Mouse (Mus musculus) lung, postnatal 0 days (tissue): ENCODE data around the gene Olfr166. TPM values are rescaled to one million over a fixed set of nuclear protein-coding genes. Genes with fewer than 3 reads are reported as not detected.
"Not testable (repeated sequence)": the region's sequence is repeated elsewhere in the genome, so short reads cannot be mapped to it uniquely, and the experiment has no call there.

ENCODE experiments used
- ATAC-seq: fragments of 200-750 bp; cut with Nextera tagmentation; 2 replicates; pipeline ENCODE4 v1.8.0; 2017; ENCODE audit warnings: moderate library complexity
- DNase-seq: peaks from one replicate; pipeline ENCODE4 v3.0.0-alpha.2; 2016; ENCODE audit warnings: low spot score
- H3K27ac ChIP-seq: fragments of 300-500 bp; sonication (generic); 2 replicates; pipeline ENCODE4 v1.5.1; 2014; ENCODE audit warnings: antibody characterized with exemption, mild to moderate bottlenecking, low read length, mixed read lengths
- H3K27me3 ChIP-seq: fragments of 300-500 bp; sonication (generic); replicated peaks from 2 replicates; pipeline ENCODE4 v1.6.1; 2014; ENCODE audit warnings: low read length, mixed read lengths; ENCODE audit not compliant: insufficient read depth
- H3K36me3 ChIP-seq: fragments of 300-500 bp; sonication (generic); 2 replicates; pipeline ENCODE4 v1.6.1; 2014; ENCODE audit warnings: low read length, mixed read lengths; ENCODE audit not compliant: insufficient read depth
- H3K4me1 ChIP-seq: fragments of 300-500 bp; sonication (generic); 2 replicates; pipeline ENCODE4 v1.6.1; 2014; ENCODE audit warnings: antibody characterized with exemption, low read depth, low read length, mixed read lengths; ENCODE audit not compliant: insufficient read depth
- H3K4me2 ChIP-seq: fragments of 300-500 bp; sonication (generic); replicated peaks from 2 replicates; pipeline ENCODE4 v1.6.1; 2014; ENCODE audit warnings: low read depth, mild to moderate bottlenecking, low read length, moderate library complexity, mixed read lengths
- H3K4me3 ChIP-seq: fragments of 300-500 bp; sonication (generic); 2 replicates; pipeline ENCODE4 v1.5.1; 2014; ENCODE audit warnings: low read depth, low read length
- H3K9ac ChIP-seq: fragments of 300-500 bp; sonication (generic); replicated peaks from 2 replicates; pipeline ENCODE4 v1.6.1; 2014; ENCODE audit warnings: low read depth, mild to moderate bottlenecking
- H3K9me3 ChIP-seq: fragments of 300-500 bp; sonication (generic); 2 replicates; pipeline ENCODE4 v1.6.1; 2016; ENCODE audit warnings: low read length, mixed read lengths
- CTCF ChIP-seq: IDR thresholded peaks from 2 replicates; pipeline ENCODE4 v1.5.1; 2016; ENCODE audit warnings: antibody characterized with exemption, mild to moderate bottlenecking
- EP300 ChIP-seq: IDR thresholded peaks from 2 replicates; pipeline ENCODE4 v1.6.1; 2016; ENCODE audit warnings: antibody characterized with exemption, mild to moderate bottlenecking, control low read depth
- WGBS: fragments of 180-500 bp; shearing (Covaris S2); extraction: QIAGEN DNeasy Blood & Tissue Kit; methylation state at CpG from one replicate; pipeline ENCODE4 v1.1.7; 2014; 5-methylcytosine and 5-hydroxymethylcytosine counted together
- polyA plus RNA-seq: library from polyadenylated mRNA; unstranded; fragments of >200 nt; fragmentation: Nextera tagmentation; extraction: Ambion mirVana; gene quantifications from 2 replicates; pipeline ENCODE4 v1.2.1, GENCODE M21; 2015

The Olfr166 gene
- not detected in 2 replicates for polyA plus RNA-seq

DNA sequence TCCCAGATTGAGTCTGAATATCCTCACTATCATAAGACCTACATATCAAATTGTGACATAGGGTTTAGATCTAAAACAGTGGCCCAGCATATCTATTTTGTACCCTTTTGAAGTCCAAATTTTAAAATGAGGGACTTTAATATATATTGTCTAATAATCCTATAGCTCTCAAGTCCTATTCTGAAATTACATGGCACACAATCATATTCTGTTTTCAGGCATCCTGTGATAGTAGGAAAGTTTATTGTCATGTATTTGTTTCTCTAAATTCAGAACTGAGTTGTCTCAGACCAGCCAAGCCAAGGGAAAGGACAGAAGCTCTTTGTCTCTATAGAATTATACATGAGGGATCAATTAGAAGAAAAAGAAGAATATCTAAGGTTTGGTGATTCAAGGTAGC is at the start of gene Olfr166:
Olfr166 (plus strand) TSS at position 301 of the 400 bp plus-strand sequence.
- Histone ChIP-seq H3K4me1 (no peaks in the 10 kb centered on the region), H3K4me2 (no peak within 1 kb of the TSS), H3K9me3 (no peaks in the 10 kb centered on the region), H3K9ac (no peak within 1 kb of the TSS), H3K27me3 (no peaks in the 10 kb centered on the region), H3K36me3 (no peaks in the 10 kb centered on the region), H3K4me3 (no peak within 1 kb of the TSS), H3K27ac (no peak within 1 kb of the TSS)
- no peak for ATAC-seq
- no peak for DNase-seq
- no peak for TF ChIP-seq CTCF
- no peak for TF ChIP-seq EP300

DNA sequence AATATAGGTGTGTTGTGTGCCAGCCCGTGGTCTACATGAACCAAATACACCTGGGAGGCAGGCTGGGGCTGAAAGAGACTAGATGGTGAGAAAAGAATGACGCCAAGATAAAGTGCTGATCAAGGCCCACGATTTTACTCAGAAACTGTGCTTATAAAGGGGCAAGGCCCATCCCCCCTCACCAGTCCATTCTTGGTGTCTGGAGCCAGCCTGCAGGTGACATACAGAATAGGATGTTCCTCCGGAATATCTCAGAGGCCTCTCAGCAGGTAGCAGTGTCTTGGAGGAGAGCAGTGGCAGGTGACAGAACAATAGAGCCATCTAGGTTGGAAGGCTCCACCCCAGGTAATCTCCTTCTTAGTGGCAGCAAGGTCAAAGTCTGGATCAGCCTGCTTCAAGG is 24.8 kb upstream of the Olfr166 start:
- H3K9me3 ChIP-seq, H3K36me3 ChIP-seq, H3K27me3 ChIP-seq, H3K4me3 ChIP-seq, H3K9ac ChIP-seq, H3K4me2 ChIP-seq, H3K27ac ChIP-seq, H3K4me1 ChIP-seq, DNase-seq, ATAC-seq: not testable (repeated sequence)
- 66% methylated on average over 4 of the region's 4 CpGs for WGBS

DNA sequence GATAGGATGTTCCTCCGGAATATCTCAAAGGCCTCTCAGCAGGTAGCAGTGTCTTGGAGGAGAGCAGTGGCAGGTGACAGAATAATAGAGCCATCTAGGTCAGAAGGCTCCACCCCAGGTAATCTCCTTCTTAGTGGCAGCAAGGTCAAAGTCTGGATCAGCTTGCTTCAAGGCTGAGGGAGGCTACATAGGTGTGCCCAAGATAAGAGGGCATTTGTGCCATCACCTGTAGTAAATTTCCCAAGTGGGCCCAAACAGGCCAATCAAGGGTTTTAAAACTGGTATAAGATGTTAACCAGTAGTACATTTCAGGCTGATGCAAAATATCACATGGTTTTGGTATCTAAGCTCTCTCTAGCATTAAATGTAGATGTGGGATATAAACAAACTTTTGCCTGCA is 19.1 kb upstream of the Olfr166 start:
- Histone ChIP-seq H3K9ac (no peak overlapping the region), H3K27ac (no peak overlapping the region), H3K9me3 (no peaks in the 10 kb centered on the region), H3K4me1 (no peaks in the 10 kb centered on the region), H3K4me3 (no peak overlapping the region), H3K4me2 (no peak overlapping the region), H3K36me3 (no peaks in the 10 kb centered on the region), H3K27me3 (no peaks in the 10 kb centered on the region)
- WGBS = 95% methylated on average over 1 of the region's 1 CpGs
- ATAC-seq (no peak), DNase-seq (no peak)
- TF ChIP-seq CTCF (no peak), EP300 (no peak)

DNA sequence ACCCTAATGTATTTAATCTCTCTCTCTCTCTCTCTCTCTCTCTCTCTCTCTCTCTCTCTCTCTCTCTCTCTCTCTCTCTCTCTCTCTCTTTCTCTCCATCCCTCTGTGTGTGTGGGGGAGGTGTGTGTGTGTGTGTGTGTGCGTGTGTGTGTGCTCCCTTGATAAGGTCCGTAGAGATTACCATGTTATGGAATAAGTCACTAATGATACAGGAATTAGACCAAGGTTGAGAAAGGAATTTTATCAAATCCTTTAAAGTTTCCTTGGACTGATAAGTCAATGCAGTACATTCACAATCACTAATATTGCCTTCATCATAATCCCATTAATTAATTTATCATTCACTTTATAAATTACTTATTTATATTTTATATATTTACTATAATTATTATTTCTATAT is 38.7 kb downstream of the Olfr166 start, which contains the start of gene Olfr167:
Olfr167 (minus strand) TSS at position 101 of the 400 bp plus-strand sequence.
- no peaks in the 10 kb centered on the region for H3K27me3 ChIP-seq
- no peak for TF ChIP-seq EP300
- no peak for TF ChIP-seq CTCF
- no peaks in the 10 kb centered on the region for H3K4me1 ChIP-seq
- H3K4me3 ChIP-seq = no peak within 1 kb of the TSS
- H3K4me2 ChIP-seq = no peak within 1 kb of the TSS
- no peak within 1 kb of the TSS for H3K27ac ChIP-seq
- DNase-seq (no peak), ATAC-seq (no peak)
- H3K36me3 ChIP-seq = no peaks in the 10 kb centered on the region
- H3K9ac ChIP-seq = no peak within 1 kb of the TSS
- no peaks in the 10 kb centered on the region for H3K9me3 ChIP-seq
- WGBS = 66% methylated on average over 2 of the region's 2 CpGs

DNA sequence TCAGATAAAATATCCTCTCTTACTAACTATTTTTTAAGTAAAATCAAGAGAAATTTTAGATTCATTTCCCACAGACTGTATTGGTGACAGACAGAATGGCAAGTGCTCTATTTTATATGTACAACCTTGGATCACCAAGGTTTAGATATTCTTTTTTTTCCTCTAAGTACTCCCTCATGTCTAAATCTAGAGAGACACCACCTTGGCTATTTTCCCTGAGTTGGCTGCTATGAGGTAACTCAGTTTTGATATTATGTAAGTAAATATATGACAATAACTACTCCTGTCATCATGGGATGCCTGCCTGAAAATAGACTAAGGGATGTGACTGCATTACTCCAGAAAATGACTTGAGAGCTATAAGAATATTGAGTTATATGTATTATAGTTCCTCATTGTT is 52.0 kb downstream of the Olfr166 start, which contains the start of gene Olfr168:
Olfr168 (minus strand) TSS at position 101 of the 400 bp plus-strand sequence.
- Histone ChIP-seq H3K27me3 (no peaks in the 10 kb centered on the region), H3K4me2 (no peak within 1 kb of the TSS), H3K27ac (no peak within 1 kb of the TSS), H3K36me3 (no peaks in the 10 kb centered on the region), H3K4me1 (no peaks in the 10 kb centered on the region), H3K9ac (no peak within 1 kb of the TSS), H3K9me3 (no peaks in the 10 kb centered on the region), H3K4me3 (no peak within 1 kb of the TSS)
- DNase-seq (no peak), ATAC-seq (no peak)
- TF ChIP-seq EP300 = no peak
- TF ChIP-seq CTCF = no peak

Other genes starting within 250 kb of the Olfr166 start
- gene Olfr164, start 169.6 kb upstream of the Olfr166 start, polyA plus RNA-seq = not detected in 2 replicates
- not detected in 2 replicates for gene Olfr165, start 60.6 kb upstream of the Olfr166 start, polyA plus RNA-seq
- gene Olfr167, start 38.6 kb downstream of the Olfr166 start, polyA plus RNA-seq = not detected in 2 replicates
- gene Olfr168, start 51.9 kb downstream of the Olfr166 start, polyA plus RNA-seq = not detected in 2 replicates
- gene Olfr169, start 88.1 kb downstream of the Olfr166 start, polyA plus RNA-seq = not detected in 2 replicates
- not detected in 2 replicates for gene Olfr170, start 128.2 kb downstream of the Olfr166 start, polyA plus RNA-seq
- 0.19 TPM in 1 of 2 replicates, not detected in the other for gene Olfr171, start 146.2 kb downstream of the Olfr166 start, polyA plus RNA-seq
- gene Lamp3, start 222.7 kb downstream of the Olfr166 start, polyA plus RNA-seq = 145 and 188 TPM in 2 replicates